Mouse (Mus musculus): ENCODE measurements around the gene Ppm1l. TPM values are rescaled to one million over a fixed set of nuclear protein-coding genes. Genes with fewer than 3 reads are reported as not detected.

Gene Ppm1l
- polyA plus RNA-seq, 1 experiment from 2014 or later = 6.0 TPM

DNA sequence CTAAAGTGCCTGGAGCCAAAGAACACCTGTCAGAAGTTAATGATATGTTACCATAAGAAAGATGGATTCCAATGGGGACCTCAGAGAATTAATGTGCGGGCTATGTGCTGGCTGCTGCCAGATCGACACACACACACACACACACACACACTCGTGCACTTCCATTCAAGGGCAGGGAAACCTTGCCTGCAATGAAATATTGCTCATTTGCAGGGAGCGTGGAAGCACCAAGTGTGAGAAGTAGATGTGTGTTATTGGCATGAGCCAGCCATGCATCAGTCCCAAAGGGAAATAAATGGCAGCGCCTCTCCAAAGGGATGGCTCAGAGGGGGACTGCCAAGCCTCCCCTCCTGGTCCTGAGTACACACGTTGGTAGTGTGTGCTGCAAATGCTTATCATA lies 170.8 kb downstream of the Ppm1l start:
- H3K27me3 ChIP-seq (ENCODE audit: control insufficient read depth, insufficient read depth, low read length) = no peaks in the 10 kb centered on the region
- H3K4me2 ChIP-seq (replicated peaks; ENCODE audit: low read depth) = no peak overlapping the region
- no peak overlapping the region for H3K27ac ChIP-seq (replicated peaks)
- WGBS = 80% methylated on average over 6 of the region's 6 CpGs
- no peak overlapping the region for H3K4me3 ChIP-seq (ENCODE audit: low read depth, low read length)
- no peaks in the 10 kb centered on the region for H3K4me1 ChIP-seq (replicated peaks; ENCODE audit: control insufficient read depth, insufficient read depth)
- H3K36me3 ChIP-seq (ENCODE audit: control insufficient read depth, insufficient read depth, low read length) = no peaks in the 10 kb centered on the region
- ATAC-seq (ENCODE audit: low FRiP score, low TSS enrichment) = no peak
- H3K9me3 ChIP-seq (ENCODE audit: control insufficient read depth, low read length) = no peaks in the 10 kb centered on the region
- no peak for TF ChIP-seq EP300 (optimal IDR thresholded peaks at IDR 0.05)
- DNase-seq (ENCODE audit: low spot score) = no peak
- no peak overlapping the region for H3K9ac ChIP-seq (ENCODE audit: low read length)

DNA sequence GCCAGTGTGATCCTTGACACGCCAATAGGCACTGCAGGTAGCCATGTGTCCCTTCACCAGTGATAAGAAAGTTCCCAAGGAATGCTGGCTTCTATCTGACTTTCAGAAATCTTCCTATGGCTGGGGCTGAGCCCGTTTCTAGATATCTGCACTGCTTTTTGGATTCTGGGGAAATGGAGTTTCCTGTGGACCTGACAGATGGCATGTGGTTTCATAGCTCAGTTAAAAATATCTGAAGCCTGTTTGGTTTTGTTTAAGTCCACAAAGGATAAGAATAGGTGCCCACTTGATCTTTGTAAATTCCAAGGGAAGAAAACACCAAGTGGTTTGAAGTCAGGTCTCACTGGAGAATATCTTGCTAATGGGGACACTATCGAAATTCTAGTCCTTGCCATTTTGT lies 173.0 kb downstream of the Ppm1l start:
- 76% methylated on average over 3 of the region's 3 CpGs for WGBS
- Histone ChIP-seq H3K4me3 (ENCODE audit: low read depth, low read length) (no peak overlapping the region), H3K27me3 (ENCODE audit: control insufficient read depth, insufficient read depth, low read length) (no peaks in the 10 kb centered on the region), H3K4me1 (replicated peaks; ENCODE audit: control insufficient read depth, insufficient read depth) (no peaks in the 10 kb centered on the region), H3K9ac (ENCODE audit: low read length) (no peak overlapping the region), H3K27ac (replicated peaks) (no peak overlapping the region), H3K36me3 (ENCODE audit: control insufficient read depth, insufficient read depth, low read length) (no peaks in the 10 kb centered on the region), H3K9me3 (ENCODE audit: control insufficient read depth, low read length) (no peaks in the 10 kb centered on the region), H3K4me2 (replicated peaks; ENCODE audit: low read depth) (no peak overlapping the region)
- DNase-seq (ENCODE audit: low spot score) (no peak), ATAC-seq (ENCODE audit: low FRiP score, low TSS enrichment) (no peak)
- no peak for TF ChIP-seq CTCF (IDR thresholded peaks at IDR 0.05; ENCODE audit: low read depth)
- no peak for TF ChIP-seq EP300 (optimal IDR thresholded peaks at IDR 0.05)

DNA sequence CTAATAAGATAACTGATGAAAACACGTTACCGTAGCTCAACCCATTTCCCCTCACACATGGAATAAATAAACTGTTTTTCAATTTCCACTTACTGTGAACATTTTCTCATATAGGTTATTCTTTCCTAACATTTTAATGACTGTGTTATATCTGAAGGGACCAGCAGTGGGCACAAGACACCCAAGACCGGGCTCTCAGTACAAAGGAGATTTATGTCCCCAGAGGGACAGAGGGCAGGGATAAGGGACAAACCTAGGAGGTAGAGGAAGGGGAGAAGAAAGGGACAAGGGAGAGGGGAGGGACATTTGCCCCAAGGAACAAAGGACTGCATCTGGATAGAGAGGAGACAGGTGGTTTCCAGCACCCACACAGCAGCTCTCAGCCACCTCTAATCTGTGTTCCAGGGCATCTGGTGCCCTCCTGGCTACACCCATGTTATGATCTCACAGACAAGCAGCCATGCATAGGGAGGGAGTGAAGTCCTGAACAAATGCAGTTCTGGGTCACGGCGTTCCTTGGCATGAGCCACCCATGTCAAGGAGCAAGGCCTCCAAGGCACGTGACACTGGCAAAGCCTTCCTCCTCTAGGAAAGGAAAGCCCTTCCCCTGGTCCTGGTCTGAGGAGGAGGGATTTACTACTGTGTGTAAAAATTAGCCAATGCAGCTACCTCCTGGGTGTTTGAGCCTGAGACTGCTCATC lies 174.5 kb downstream of the Ppm1l start:
- DNase-seq (ENCODE audit: low spot score) (no peak), ATAC-seq (ENCODE audit: low FRiP score, low TSS enrichment) (no peak)
- Histone ChIP-seq H3K27me3 (ENCODE audit: control insufficient read depth, insufficient read depth, low read length) (no peaks in the 10 kb centered on the region), H3K4me2 (replicated peaks; ENCODE audit: low read depth) (no peak overlapping the region), H3K4me1 (replicated peaks; ENCODE audit: control insufficient read depth, insufficient read depth) (no peaks in the 10 kb centered on the region), H3K9me3 (ENCODE audit: control insufficient read depth, low read length) (no peaks in the 10 kb centered on the region), H3K9ac (ENCODE audit: low read length) (no peak overlapping the region), H3K36me3 (ENCODE audit: control insufficient read depth, insufficient read depth, low read length) (no peaks in the 10 kb centered on the region), H3K27ac (replicated peaks) (no peak overlapping the region), H3K4me3 (ENCODE audit: low read depth, low read length) (no peak overlapping the region)
- WGBS = 81% methylated on average over 6 of the region's 6 CpGs
- TF ChIP-seq CTCF (IDR thresholded peaks at IDR 0.05; ENCODE audit: low read depth) = peak; percentile 48
- no peak for TF ChIP-seq EP300 (optimal IDR thresholded peaks at IDR 0.05)

DNA sequence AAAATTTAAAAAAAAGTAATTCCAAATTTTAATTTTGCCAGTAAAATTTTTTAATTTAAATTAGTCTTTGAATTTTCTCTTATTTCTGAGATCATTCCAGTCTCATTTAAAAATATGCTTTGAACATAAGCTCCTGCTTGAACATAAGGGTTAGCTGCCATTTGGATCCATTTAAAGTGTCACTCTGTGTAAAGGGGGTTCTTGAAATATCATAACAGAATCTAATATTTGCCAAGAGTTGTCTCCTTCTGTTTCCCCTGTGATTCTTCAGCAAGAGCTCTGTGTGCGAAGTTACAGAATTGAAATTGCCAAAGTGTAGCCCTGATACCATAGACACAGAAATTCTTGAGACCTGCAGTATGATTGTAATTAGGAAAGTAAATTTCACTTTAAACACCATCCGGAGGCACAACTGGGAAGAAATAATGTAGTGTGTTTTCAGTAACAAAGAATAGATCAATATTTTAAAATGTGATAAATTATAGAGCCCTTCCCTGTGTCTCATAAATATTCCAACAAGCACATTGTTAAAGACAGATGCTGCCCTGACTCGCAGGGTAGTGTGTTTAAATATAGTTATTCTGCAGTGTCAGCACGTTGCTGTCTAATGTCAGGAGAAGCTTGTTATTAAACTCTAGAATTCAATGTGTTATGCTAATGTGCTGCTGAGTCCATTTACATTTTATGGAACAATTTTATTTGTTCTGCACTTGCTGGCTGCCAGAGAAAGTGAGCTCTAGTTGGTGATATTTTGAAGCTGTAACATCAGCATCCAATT lies 177.8 kb downstream of the Ppm1l start:
- WGBS = 61% methylated on average over 4 of the region's 4 CpGs
- Histone ChIP-seq H3K36me3 (ENCODE audit: control insufficient read depth, insufficient read depth, low read length) (no peaks in the 10 kb centered on the region), H3K27me3 (ENCODE audit: control insufficient read depth, insufficient read depth, low read length) (no peaks in the 10 kb centered on the region), H3K4me2 (replicated peaks; ENCODE audit: low read depth) (no peak overlapping the region), H3K4me3 (ENCODE audit: low read depth, low read length) (no peak overlapping the region), H3K27ac (replicated peaks) (no peak overlapping the region), H3K9me3 (ENCODE audit: control insufficient read depth, low read length) (no peaks in the 10 kb centered on the region), H3K9ac (ENCODE audit: low read length) (no peak overlapping the region), H3K4me1 (replicated peaks; ENCODE audit: control insufficient read depth, insufficient read depth) (no peaks in the 10 kb centered on the region)
- no peak for TF ChIP-seq EP300 (optimal IDR thresholded peaks at IDR 0.05)
- no peak for TF ChIP-seq CTCF (IDR thresholded peaks at IDR 0.05; ENCODE audit: low read depth)
- ATAC-seq (ENCODE audit: low FRiP score, low TSS enrichment) (no peak), DNase-seq (ENCODE audit: low spot score) (no peak)

DNA sequence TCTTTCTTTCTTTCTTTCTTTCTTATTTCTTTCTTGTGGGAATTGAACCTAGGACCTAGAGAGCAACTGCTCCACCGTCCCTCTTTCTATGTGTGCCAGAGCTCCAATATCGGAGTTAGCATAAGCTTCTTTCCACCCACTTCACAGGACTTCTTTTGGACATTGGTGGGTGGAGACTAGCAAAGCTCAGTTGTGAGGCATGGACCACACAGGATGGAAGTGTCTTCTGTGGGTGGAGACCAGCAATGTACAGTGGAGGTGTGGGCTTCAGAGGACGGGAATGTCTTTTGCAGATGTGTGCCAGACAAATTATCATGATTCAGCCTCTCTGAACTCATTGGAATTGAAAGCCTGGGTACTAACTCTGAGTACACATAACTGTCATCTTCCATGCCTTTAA lies 180.5 kb downstream of the Ppm1l start:
- no peak for ATAC-seq (ENCODE audit: low FRiP score, low TSS enrichment)

DNA sequence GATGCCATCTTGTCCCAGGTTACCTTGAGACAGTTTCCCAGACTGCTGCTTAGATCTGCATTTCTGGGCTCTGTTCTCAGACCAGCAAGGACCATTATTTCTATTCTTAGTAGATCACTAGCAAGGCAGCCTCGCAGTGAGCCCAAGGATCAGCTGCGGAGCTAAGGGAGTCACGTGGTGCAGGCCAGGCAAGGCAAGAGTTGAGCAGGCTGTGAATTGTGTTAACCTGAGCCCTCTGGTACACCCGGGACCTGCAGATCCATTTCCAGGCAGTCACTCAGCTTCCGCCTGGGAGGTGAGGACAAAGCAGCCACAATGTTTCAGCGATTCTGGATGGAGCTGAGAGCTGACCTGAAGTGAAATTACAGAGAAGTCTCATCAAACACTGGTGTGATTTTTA lies 185.3 kb downstream of the Ppm1l start:
- no peak for DNase-seq (ENCODE audit: low spot score)

More for the DNA sequence above, 180.5 kb downstream of the Ppm1l start:
- Histone ChIP-seq H3K27ac (replicated peaks) (no peak overlapping the region), H3K4me1 (replicated peaks; ENCODE audit: control insufficient read depth, insufficient read depth) (0 out of 2 replicates have a peak, but pooled peaks cover 2% of the 10 kb centered on the region), H3K9ac (ENCODE audit: low read length) (no peak overlapping the region), H3K4me3 (ENCODE audit: low read depth, low read length) (no peak overlapping the region), H3K4me2 (replicated peaks; ENCODE audit: low read depth) (no peak overlapping the region), H3K27me3 (ENCODE audit: control insufficient read depth, insufficient read depth, low read length) (no peaks in the 10 kb centered on the region), H3K36me3 (ENCODE audit: control insufficient read depth, insufficient read depth, low read length) (no peaks in the 10 kb centered on the region), H3K9me3 (ENCODE audit: control insufficient read depth, low read length) (no peaks in the 10 kb centered on the region)
- 77% methylated on average over 3 of the region's 3 CpGs for WGBS
- no peak for DNase-seq (ENCODE audit: low spot score)
- TF ChIP-seq CTCF (IDR thresholded peaks at IDR 0.05; ENCODE audit: low read depth) = no peak
- no peak for TF ChIP-seq EP300 (optimal IDR thresholded peaks at IDR 0.05)

More for the DNA sequence above, 185.3 kb downstream of the Ppm1l start:
- Histone ChIP-seq H3K36me3 (ENCODE audit: control insufficient read depth, insufficient read depth, low read length) (no peaks in the 10 kb centered on the region), H3K9me3 (ENCODE audit: control insufficient read depth, low read length) (no peaks in the 10 kb centered on the region), H3K4me3 (ENCODE audit: low read depth, low read length) (no peak overlapping the region), H3K27ac (replicated peaks) (no peak overlapping the region), H3K27me3 (ENCODE audit: control insufficient read depth, insufficient read depth, low read length) (no peaks in the 10 kb centered on the region), H3K4me1 (replicated peaks; ENCODE audit: control insufficient read depth, insufficient read depth) (0 out of 2 replicates have a peak, but pooled peaks cover 2% of the 10 kb centered on the region), H3K4me2 (replicated peaks; ENCODE audit: low read depth) (no peak overlapping the region), H3K9ac (ENCODE audit: low read length) (no peak overlapping the region)
- ATAC-seq (ENCODE audit: low FRiP score, low TSS enrichment) = no peak
- WGBS = 41% methylated on average over 6 of the region's 6 CpGs
- TF ChIP-seq EP300 (optimal IDR thresholded peaks at IDR 0.05) (no peak), CTCF (IDR thresholded peaks at IDR 0.05; ENCODE audit: low read depth) (no peak)

Measured in stomach, postnatal 0 days (tissue).